Mouse (Mus musculus) gastrocnemius, adult 2 months (tissue): ENCODE results near the gene Ngb. TPM values are rescaled to one million over a fixed set of nuclear protein-coding genes. Genes with fewer than 3 reads are reported as not detected.

Experiments
- DNase-seq: peaks from one replicate; pipeline ENCODE4 v3.0.0; 2022
- H3K27ac ChIP-seq: fragments of 200-600 bp; 2 replicates; pipeline ENCODE4 v1.8.1; 2022; ENCODE audit warnings: mild to moderate bottlenecking
- H3K4me3 ChIP-seq: fragments of 200-600 bp; 2 replicates; pipeline ENCODE4 v1.8.1; 2022; ENCODE audit warnings: mild to moderate bottlenecking, moderate library complexity
- CTCF ChIP-seq: fragments of 200-600 bp; IDR thresholded peaks from 2 replicates; pipeline ENCODE4 v1.8.1; 2022; ENCODE audit warnings: antibody characterized with exemption, mild to moderate bottlenecking, moderate library complexity
- intact Hi-C: fragments of 180-260 bp; cut with DNase I; formaldehyde crosslinking; loops from one replicate; pipeline ENCODE4 v1.15.1; 2025
- long read RNA-seq, 2 experiments: library from polyadenylated mRNA; stranded (forward); transcript quantifications; one replicate each; pipeline ENCODE4 v2.0.0; 2021
- total RNA-seq, 2 experiments: library from RNA; stranded (reverse); gene quantifications; 2 replicates each; pipeline ENCODE4 v1.2.3; 2021

The Ngb gene
- total RNA-seq, result under 1 TPM; 0.14 to 0.20 TPM
- long read RNA-seq, experiment 1, result 0 reads
- long read RNA-seq, experiment 2, result 0 reads

DNA sequence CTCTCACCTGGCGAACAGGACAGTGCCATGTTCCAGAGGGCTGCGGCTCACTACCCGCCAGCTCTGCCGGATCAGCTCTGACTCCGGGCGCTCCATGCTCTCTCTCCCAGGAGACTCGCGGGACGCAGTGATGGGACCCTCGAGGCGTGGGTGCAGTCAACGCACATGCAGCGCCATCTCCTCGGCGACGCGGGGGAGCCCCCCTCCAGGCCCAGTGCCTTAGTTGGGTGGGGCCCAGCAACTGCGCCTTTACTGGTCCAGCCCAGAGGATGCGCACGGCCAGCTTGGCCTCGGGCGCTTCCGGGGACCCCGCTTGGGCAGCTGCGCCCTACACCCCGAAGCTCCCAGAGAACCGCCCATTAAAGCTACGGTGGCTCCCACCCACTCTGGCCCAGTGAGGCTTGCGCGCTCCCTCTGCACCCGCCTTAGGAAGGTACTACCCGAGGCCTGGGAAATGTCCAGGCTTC is at the start of gene Ngb:
TSS of gene Ngb (minus strand) at position 375 of the 467 bp plus-strand sequence.
- intact Hi-C loops, result no loop called here
- DNase-seq, result no peak
- H3K27ac ChIP-seq, result no peak within 1 kb of the TSS
- H3K4me3 ChIP-seq, result peak within 1 kb of the TSS; percentile 37
- no peak for TF ChIP-seq CTCF

GRCm38 (mm10) chr12:87149471-87149870 is 47.1 kb upstream of the Ngb start:
- intact Hi-C loops, result no loop called here
- TF ChIP-seq CTCF, result no peak
- DNase-seq, result no peak
- Histone ChIP-seq H3K4me3 (no peak overlapping the region), H3K27ac (no peak overlapping the region)

- no peak for DNase-seq
- Histone ChIP-seq H3K27ac (peak overlapping the region; percentile 91), H3K4me3 (peak overlapping the region; percentile 100)
- intact Hi-C loops, result no loop called here
- TF ChIP-seq CTCF, result no peak
Measured at GRCm38 (mm10) chr12:87148136-87148535, 45.8 kb upstream of the Ngb start.

DNA sequence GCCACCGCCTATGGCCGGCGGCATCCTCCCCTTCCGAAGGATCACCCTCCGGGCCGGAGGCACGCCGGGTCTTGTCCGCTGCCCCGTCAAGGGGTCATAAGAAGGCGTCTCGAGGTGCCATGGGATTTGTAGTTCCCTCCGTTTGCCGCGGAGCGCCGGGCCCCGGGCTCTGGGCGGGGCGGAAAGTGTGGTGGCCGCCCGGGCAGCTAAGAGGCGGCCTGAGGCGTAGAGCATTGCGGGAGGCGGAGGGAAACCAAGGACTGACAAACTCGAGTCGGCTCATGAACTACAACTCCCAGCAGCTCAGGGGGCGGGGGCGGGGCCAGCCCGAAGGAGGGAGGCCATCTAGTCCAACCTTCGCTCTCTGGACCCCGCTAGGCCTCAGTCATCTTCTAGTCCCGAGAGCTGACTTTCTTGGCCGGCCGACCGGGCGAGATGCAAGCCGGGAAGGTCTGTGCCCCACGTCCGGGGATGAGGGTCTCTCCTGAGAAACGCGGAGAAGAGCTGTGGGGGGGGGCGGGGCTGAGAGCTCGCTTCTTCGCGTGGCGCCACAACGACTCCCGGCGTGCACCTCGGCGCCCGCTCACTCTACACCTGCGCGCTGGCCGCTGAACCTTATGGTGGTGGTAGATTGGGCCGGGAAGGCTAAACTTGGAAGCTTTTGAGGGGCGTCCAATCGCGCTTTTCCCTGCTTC is 45.2 kb upstream of the Ngb start, which contains the start of gene Pomt2:
TSS of gene Pomt2 (minus strand) at position 574 of the 695 bp plus-strand sequence.
- peak within 1 kb of the TSS; percentile 100 for H3K4me3 ChIP-seq
- H3K27ac ChIP-seq, result peak within 1 kb of the TSS; percentile 91
- no peak; the same call in 1 of the 2 replicates for TF ChIP-seq CTCF
- peak; percentile 96 for DNase-seq
- intact Hi-C loops, result loop anchor here (2.0 kb wide), 1 partner anchor 119 kb away; the partner anchor contains the start of genes Ahsa1 and Vipas39

DNA sequence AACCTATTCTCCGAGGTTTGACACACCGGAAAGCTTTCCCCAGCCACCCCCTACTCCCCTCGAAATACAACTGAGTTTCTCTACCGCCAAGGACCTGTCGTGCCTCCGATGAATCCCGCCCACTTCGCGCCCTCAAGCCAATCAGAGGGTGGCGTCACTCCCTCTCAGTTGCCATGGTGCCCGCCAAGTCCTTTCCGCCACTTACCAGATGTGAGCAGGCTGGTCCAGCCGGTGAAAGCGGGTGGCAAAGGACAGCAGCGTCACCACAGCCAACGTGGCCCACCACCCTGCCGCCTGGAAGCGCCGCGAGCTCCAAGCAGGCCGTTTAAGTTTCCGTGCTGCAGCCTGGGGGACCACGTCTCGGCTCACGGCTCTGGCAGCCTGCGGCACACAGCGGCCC is 44.6 kb upstream of the Ngb start, which contains the start of gene Gstz1:
TSS of gene Gstz1 (plus strand) at position 200 of the 400 bp plus-strand sequence.
- intact Hi-C loops, result loop anchor here (2.0 kb wide), 1 partner anchor 120 kb away; the partner anchor contains the start of genes Ahsa1 and Vipas39

DNA sequence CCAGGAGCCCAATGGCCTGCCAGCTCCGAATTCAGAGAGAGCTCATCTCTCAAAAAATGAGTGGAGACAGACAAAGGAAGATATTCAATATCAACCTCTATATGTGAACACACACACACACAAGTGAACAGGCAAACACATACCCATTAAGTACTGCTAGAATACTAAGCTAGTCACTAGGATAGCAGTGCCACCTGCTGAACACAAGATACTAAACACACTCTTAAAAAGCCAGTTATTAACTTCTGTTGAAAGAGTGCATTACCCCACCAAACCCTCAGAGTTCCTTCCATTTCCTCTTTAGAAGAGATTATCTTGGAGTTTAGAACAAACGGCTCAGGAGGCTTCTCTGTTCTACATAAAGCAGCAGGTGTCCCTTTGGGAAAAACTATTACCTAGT is 39.8 kb upstream of the Ngb start:
- intact Hi-C loops, result no loop called here
- Histone ChIP-seq H3K27ac (no peak overlapping the region), H3K4me3 (no peak overlapping the region)
- no peak for TF ChIP-seq CTCF
- no peak for DNase-seq

More for the DNA sequence above, 44.6 kb upstream of the Ngb start, which contains the start of gene Gstz1:
- Histone ChIP-seq H3K4me3 (peak within 1 kb of the TSS; percentile 100), H3K27ac (peak within 1 kb of the TSS; percentile 91)
- TF ChIP-seq CTCF, result 0 out of 2 replicates have a peak, but pooled peaks have one; percentile 5
- DNase-seq, result peak; percentile 91

DNA sequence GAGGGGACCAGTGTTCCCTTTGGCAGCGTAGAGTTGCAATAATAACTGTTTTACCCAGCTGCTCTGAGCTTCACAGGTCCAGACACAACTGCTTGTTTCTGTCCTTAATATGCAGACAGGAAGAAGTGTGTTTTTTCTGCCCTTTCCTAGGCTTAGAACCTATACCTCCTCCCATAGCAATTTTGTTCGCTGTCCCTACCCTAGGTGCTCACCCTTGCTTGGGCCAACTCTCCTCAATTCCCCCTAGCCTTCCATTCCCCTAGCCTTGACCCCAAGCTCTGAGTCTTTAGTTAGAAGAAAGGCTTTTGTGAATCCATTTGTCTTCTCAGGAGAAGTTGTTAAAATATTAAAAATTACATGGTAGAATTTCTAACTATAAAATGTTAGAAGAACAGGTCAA is 36.4 kb upstream of the Ngb start:
- no peak for DNase-seq
- intact Hi-C loops, result loop anchor here (10.0 kb wide), 1 partner anchor 196 kb away; no protein-coding TSS in a partner anchor
- no peak for TF ChIP-seq CTCF

DNA sequence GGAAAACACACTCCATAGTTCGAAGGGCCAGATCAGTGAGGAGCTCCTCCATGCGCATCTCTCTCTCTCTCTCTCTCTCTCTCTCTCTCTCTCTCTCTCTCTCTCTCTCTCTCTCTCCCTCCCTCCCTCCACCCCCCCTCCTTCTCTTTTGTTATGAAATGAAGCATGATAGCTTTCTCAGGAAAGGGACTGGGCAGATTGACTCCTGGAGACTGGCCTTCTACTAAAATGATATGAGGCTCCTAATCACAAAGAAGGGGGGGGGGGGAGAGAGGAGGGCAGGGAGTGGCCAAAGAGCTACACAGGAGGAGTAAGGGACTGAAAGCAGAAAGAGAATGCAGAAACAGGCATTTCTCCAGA is 36.0 kb upstream of the Ngb start:
- Histone ChIP-seq H3K4me3 (no peak overlapping the region), H3K27ac (no peak overlapping the region)
- intact Hi-C loops, result loop anchor here (10.0 kb wide), 1 partner anchor 196 kb away; no protein-coding TSS in a partner anchor
- no peak for TF ChIP-seq CTCF
- DNase-seq, result no peak

More for the DNA sequence above, 36.4 kb upstream of the Ngb start:
- Histone ChIP-seq H3K4me3 (no peak overlapping the region), H3K27ac (no peak overlapping the region)

DNA sequence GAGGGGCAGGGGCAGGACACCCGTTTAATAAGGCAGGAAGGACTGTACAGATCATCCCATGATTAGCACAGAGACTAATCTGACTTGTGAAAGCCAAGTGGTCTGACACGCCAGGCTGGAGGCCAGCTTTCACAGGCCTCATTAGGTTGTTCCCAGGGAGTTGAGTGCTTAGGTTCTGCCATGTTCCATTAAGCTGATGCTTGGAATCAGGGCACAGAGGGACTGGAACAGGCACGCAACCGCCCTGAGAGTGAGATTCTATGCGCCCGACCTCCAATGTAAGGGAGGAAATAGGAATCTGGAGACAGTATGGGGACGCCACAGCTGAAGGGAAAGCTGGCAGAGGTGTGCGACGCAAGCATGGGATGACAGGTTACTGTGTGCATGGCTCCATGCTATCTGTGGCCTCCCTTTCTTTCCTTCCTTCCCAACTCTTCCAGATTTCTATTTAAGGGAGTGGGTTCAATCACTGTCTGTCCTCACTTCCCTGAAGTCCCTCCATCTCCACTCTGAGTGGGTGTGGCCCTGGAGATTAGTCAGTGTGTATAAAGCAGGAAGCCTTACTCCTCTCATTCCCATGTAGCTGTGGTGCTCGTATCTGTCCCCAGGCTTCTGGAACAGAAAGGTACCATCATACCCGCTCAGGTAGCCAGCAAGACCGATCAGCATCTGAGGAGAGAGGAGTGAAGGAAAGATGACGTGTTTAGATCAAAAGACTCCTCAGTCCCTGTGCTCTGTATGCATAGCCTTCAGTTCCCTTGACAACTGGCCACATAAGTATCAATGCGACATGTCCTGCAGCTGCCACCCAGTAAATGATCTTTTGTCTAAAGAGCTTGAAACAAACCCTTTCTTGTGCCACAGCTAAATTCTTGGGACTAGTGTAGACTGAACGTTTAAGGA is 35.4 kb upstream of the Ngb start:
- Histone ChIP-seq H3K4me3 (no peak overlapping the region), H3K27ac (no peak overlapping the region)
- intact Hi-C loops, result loop anchor here (10.0 kb wide), 1 partner anchor 197 kb away; no protein-coding TSS in a partner anchor
- DNase-seq, result no peak
- TF ChIP-seq CTCF, result no peak

GRCm38 (mm10) chr12:87132784-87133183 is 30.4 kb upstream of the Ngb start:
- intact Hi-C loops, result loop anchor here (10.0 kb wide), 1 partner anchor 202 kb away; no protein-coding TSS in a partner anchor
- no peak for TF ChIP-seq CTCF
- no peak for DNase-seq
- no peak overlapping the region for H3K27ac ChIP-seq
- H3K4me3 ChIP-seq, result no peak overlapping the region

GRCm38 (mm10) chr12:87132210-87132609 is 29.9 kb upstream of the Ngb start:
- intact Hi-C loops, result loop anchor here (10.0 kb wide), 1 partner anchor 203 kb away; no protein-coding TSS in a partner anchor
- no peak for TF ChIP-seq CTCF
- H3K4me3 ChIP-seq, result no peak overlapping the region
- DNase-seq, result no peak
- H3K27ac ChIP-seq, result no peak overlapping the region

DNA sequence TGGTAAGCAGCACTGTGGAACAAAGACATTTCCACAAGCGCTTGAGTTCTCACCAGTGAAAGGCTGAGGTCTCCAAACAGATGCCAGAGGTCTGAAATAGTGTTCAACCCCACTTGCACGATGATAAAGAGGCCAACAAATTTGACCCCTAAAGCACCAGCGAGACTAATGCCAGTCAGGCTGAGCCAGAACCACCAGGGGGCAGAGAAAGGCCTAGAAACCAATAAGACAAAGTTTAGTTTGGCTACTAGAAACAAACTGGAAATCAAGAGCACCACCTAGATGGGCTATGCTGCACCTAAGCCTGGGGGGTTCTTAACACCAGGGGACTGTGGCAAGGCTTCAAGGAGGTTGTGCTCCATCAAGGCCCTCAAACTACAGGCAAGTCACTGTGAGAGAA is 29.3 kb upstream of the Ngb start:
- Histone ChIP-seq H3K4me3 (no peak overlapping the region), H3K27ac (no peak overlapping the region)
- no peak for DNase-seq
- intact Hi-C loops, result loop anchor here (10.0 kb wide), 1 partner anchor 203 kb away; no protein-coding TSS in a partner anchor
- peak; percentile 48 for TF ChIP-seq CTCF
